Comparison of ENCODE assay signal across 20 mouse cellular contexts in the genomic region with DNA sequence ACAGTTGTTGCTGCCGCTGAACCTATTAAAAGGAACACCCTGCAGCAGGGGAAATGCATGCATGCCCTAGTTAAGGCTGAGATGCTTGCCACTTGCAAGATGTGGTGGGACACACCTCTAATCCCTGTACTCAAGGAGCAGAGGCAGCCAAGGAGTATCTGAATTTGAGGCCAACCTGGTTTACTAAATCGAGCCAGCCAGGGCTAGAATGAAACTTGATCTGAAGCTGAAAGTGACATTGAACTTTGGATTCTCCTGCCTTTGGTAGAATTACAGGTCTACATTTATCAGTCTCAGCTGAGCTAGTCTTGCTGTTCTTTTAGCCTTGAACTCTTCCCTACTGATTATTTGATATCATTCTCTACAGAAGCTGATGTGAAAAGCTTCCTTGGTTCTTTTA.
DNase-seq lines count a peak whose midpoint lies in the region; ATAC-seq and TF ChIP-seq lines count a peak whose summit lies in the region.
"Had no signal": no experiment of that assay in that cellular context is flagged by ENCODE, and none has a peak within 500 bp of the region (broad histone marks: within the 10 kb centered on the region; RNA-seq: fewer than 3 reads in every experiment).

No protein-coding gene starts in this region.

- H3K9ac ChIP-seq in heart, embryonic 12.5 days, result no peak overlapping the region
- H3K9ac ChIP-seq in liver, adult 2 months (ENCODE audit: low read depth, low read length), result no peak overlapping the region
- H3K9ac ChIP-seq in liver, embryonic 12.5 days, result no peak overlapping the region
- no peak overlapping the region for H3K9ac ChIP-seq in intestine, embryonic 15.5 days
- H3K9ac ChIP-seq: forebrain, embryonic 13.5 days; forebrain, postnatal 0 days; hindbrain, embryonic 12.5 days had no signal

- DNase-seq in adrenal gland, adult 2 months, result peak; percentile 29
- no peak for DNase-seq in adrenal gland, adult 8-10 months
- peak; percentile 83 for DNase-seq in heart, adult 11 months
- peak; percentile 92 for DNase-seq in liver, adult 2 months (ENCODE audit: extremely low read depth, low read depth, low spot score)
- DNase-seq in retina, postnatal 1 day, result no peak
- DNase-seq: adrenal gland, postnatal 14 days; B cell, adult 2 months; cerebellum, adult 11-12 months; cerebellum, adult 9-10 months; cerebellum, postnatal 25 days; forebrain, postnatal 0 days; heart, postnatal 10 days; heart, postnatal 4 days had no signal

- WGBS in heart, embryonic 12.5 days, result 67% methylated on average over 2 of the region's 2 CpGs
- 26% methylated on average over 2 of the region's 2 CpGs for whole genome bisulfite sequencing in liver, adult 2 months
- 50% methylated on average over 2 of the region's 2 CpGs for WGBS in liver, embryonic 12.5 days (ENCODE audit: insufficient replicate concordance)
- WGBS in intestine, embryonic 15.5 days, result 44% methylated on average over 2 of the region's 2 CpGs

- peaks cover 20% of the 10 kb centered on the region for H3K79me2 ChIP-seq in liver, adult 2 months (ENCODE audit: control insufficient read depth, insufficient read depth, low read length)

- no peak overlapping the region for H3K27ac ChIP-seq in heart, embryonic 12.5 days (ENCODE audit: poor library complexity, severe bottlenecking)
- peak overlapping the region; percentile 85 for H3K27ac ChIP-seq in liver, adult 2 months (replicated peaks; ENCODE audit: insufficient read depth, low read depth, low read length)
- no peak overlapping the region for H3K27ac ChIP-seq in liver, embryonic 12.5 days
- H3K27ac ChIP-seq in intestine, embryonic 15.5 days, result peak overlapping the region; percentile 52; the same call in 1 of the 2 replicates
- H3K27ac ChIP-seq: forebrain, embryonic 13.5 days; hindbrain, embryonic 12.5 days had no signal

- no peak overlapping the region for H3K4me3 ChIP-seq in heart, embryonic 12.5 days
- no peak overlapping the region for H3K4me3 ChIP-seq in liver, adult 2 months (ENCODE audit: insufficient read depth, low read depth, low read length)
- no peak overlapping the region for H3K4me3 ChIP-seq in liver, embryonic 12.5 days
- H3K4me3 ChIP-seq in intestine, embryonic 15.5 days (replicated peaks), result no peak overlapping the region
- H3K4me3 ChIP-seq: forebrain, embryonic 13.5 days; hindbrain, embryonic 12.5 days had no signal

- no peaks in the 10 kb centered on the region for H3K9me3 ChIP-seq in heart, embryonic 12.5 days (replicated peaks)
- no peaks in the 10 kb centered on the region for H3K9me3 ChIP-seq in liver, embryonic 12.5 days (replicated peaks)
- no peaks in the 10 kb centered on the region for H3K9me3 ChIP-seq in intestine, embryonic 15.5 days
- H3K9me3 ChIP-seq: forebrain, embryonic 13.5 days; G1E; hindbrain, embryonic 12.5 days had no signal

- no peak for TF ChIP-seq CTCF in liver, adult 2 months (IDR thresholded peaks at IDR 0.05; ENCODE audit: low read depth, low read length)

- no peak overlapping the region for H3K4me2 ChIP-seq in heart, embryonic 12.5 days
- no peak overlapping the region for H3K4me2 ChIP-seq in liver, embryonic 12.5 days
- no peak overlapping the region for H3K4me2 ChIP-seq in intestine, embryonic 15.5 days (replicated peaks)
- H3K4me2 ChIP-seq: forebrain, embryonic 13.5 days; hindbrain, embryonic 12.5 days had no signal

- peaks cover 5% of the 10 kb centered on the region for H3K36me3 ChIP-seq in heart, embryonic 12.5 days
- H3K36me3 ChIP-seq in liver, adult 2 months (ENCODE audit: control insufficient read depth, insufficient read depth, low read length), result peaks cover 5% of the 10 kb centered on the region; the same call in 1 of the 2 replicates
- H3K36me3 ChIP-seq in liver, embryonic 12.5 days, result peaks cover 36% of the 10 kb centered on the region
- no peaks in the 10 kb centered on the region for H3K36me3 ChIP-seq in intestine, embryonic 15.5 days
- H3K36me3 ChIP-seq: hindbrain, embryonic 12.5 days had no signal

- TF ChIP-seq POLR2A in liver, adult 2 months (IDR thresholded peaks at IDR 0.05; ENCODE audit: extremely low read depth, insufficient read depth, low read length), result no peak

- ATAC-seq in heart, embryonic 12.5 days (ENCODE audit: insufficient number of reproducible peaks, low FRiP score), result no peak
- no peak for ATAC-seq in liver, embryonic 12.5 days
- peak; percentile 71 for ATAC-seq in intestine, embryonic 15.5 days
- ATAC-seq: CD4-positive, CD25-positive, alpha-beta regulatory T cell, adult 4 months; forebrain, embryonic 13.5 days; forebrain, postnatal 0 days had no signal

- no peaks in the 10 kb centered on the region for H3K27me3 ChIP-seq in heart, embryonic 12.5 days (replicated peaks)
- H3K27me3 ChIP-seq in liver, adult 2 months (ENCODE audit: control insufficient read depth, insufficient read depth, low read length), result no peaks in the 10 kb centered on the region
- no peaks in the 10 kb centered on the region for H3K27me3 ChIP-seq in liver, embryonic 12.5 days (replicated peaks)
- no peaks in the 10 kb centered on the region for H3K27me3 ChIP-seq in intestine, embryonic 15.5 days (replicated peaks)
- H3K27me3 ChIP-seq: forebrain, embryonic 13.5 days; hindbrain, embryonic 12.5 days had no signal

- H3K4me1 ChIP-seq in heart, embryonic 12.5 days (replicated peaks), result peaks cover 16% of the 10 kb centered on the region
- peaks cover 15% of the 10 kb centered on the region for H3K4me1 ChIP-seq in liver, adult 2 months (ENCODE audit: control insufficient read depth, insufficient read depth, low read length)
- H3K4me1 ChIP-seq in liver, embryonic 12.5 days, result peaks cover 18% of the 10 kb centered on the region
- peaks cover 9% of the 10 kb centered on the region; the same call in 1 of the 2 replicates for H3K4me1 ChIP-seq in intestine, embryonic 15.5 days (replicated peaks)
- H3K4me1 ChIP-seq: forebrain, embryonic 13.5 days; hindbrain, embryonic 12.5 days had no signal

Comparison
In these comparisons a context has a peak if more than half of its experiments do, and no peak if none do; other contexts are left out.
1. DNase-seq: peak in adrenal gland, adult 2 months (single experiment), heart, adult 11 months (single experiment) and liver, adult 2 months (single experiment); none in adrenal gland, adult 8-10 months (single experiment) and retina, postnatal 1 day (single experiment).
2. H3K27ac ChIP-seq: peak in liver, adult 2 months (single experiment) and intestine, embryonic 15.5 days (single experiment); none in heart, embryonic 12.5 days (single experiment) and liver, embryonic 12.5 days (single experiment).